Mouse (Mus musculus) heart, embryonic 14.5 days (tissue): ENCODE data around the gene Foxp4. TPM values are rescaled to one million over a fixed set of nuclear protein-coding genes. Genes with fewer than 3 reads are reported as not detected.

Experiments
- ATAC-seq: fragments of 200-750 bp; cut with Nextera tagmentation; 2 replicates; pipeline ENCODE4 v1.8.0; 2017; ENCODE audit warnings: low read depth, moderate TSS enrichment; ENCODE audit not compliant: insufficient number of reproducible peaks, insufficient read depth, low FRiP score
- H3K27ac ChIP-seq, 2 experiments: fragments of 200-500 bp in 1 of 2; fragments of 300-500 bp in 1 of 2; sonication (generic) in 1 of 2; replicated peaks in 1 of 2; 2 replicates each; pipeline ENCODE4 v1.5.1; 2012 to 2014; ENCODE audit warnings: low read depth in 2 of 2, low read length in 2 of 2, control low read depth in 1 of 2, mild to moderate bottlenecking in 1 of 2, mixed read lengths in 1 of 2; ENCODE audit not compliant: control insufficient read depth in 1 of 2, insufficient read depth in 1 of 2
- H3K27me3 ChIP-seq: fragments of 300-500 bp; sonication (generic); 2 replicates; pipeline ENCODE4 v1.6.1; 2014; ENCODE audit warnings: mild to moderate bottlenecking, low read length, control low read depth; ENCODE audit not compliant: control insufficient read depth, insufficient read depth
- H3K36me3 ChIP-seq: fragments of 300-500 bp; sonication (generic); 2 replicates; pipeline ENCODE4 v1.6.1; 2014; ENCODE audit warnings: mild to moderate bottlenecking, control low read depth, low read length, mixed read lengths; ENCODE audit not compliant: control insufficient read depth, insufficient read depth
- H3K4me1 ChIP-seq, 2 experiments: fragments of 200-500 bp in 1 of 2; fragments of 300-500 bp in 1 of 2; sonication (generic) in 1 of 2; 2 replicates each; pipeline ENCODE4 v1.6.1; 2012 to 2014; ENCODE audit warnings: low read length in 2 of 2, control low read depth in 1 of 2, mixed read lengths in 1 of 2; ENCODE audit not compliant: control insufficient read depth in 2 of 2, insufficient read depth in 2 of 2
- H3K4me2 ChIP-seq: fragments of 300-500 bp; sonication (generic); 2 replicates; pipeline ENCODE4 v1.6.1; 2014; ENCODE audit warnings: mild to moderate bottlenecking, low read length
- H3K4me3 ChIP-seq, 2 experiments: fragments of 200-500 bp in 1 of 2; fragments of 300-500 bp in 1 of 2; sonication (generic) in 1 of 2; 2 replicates each; pipeline ENCODE4 v1.5.1; 2012 to 2014; ENCODE audit warnings: low read length in 2 of 2, mild to moderate bottlenecking in 2 of 2, control low read depth in 1 of 2, low read depth in 1 of 2, moderate library complexity in 1 of 2; ENCODE audit not compliant: control insufficient read depth in 1 of 2, insufficient read depth in 1 of 2
- H3K9ac ChIP-seq: fragments of 300-500 bp; sonication (generic); 2 replicates; pipeline ENCODE4 v1.6.1; 2014; ENCODE audit warnings: mild to moderate bottlenecking, low read length
- H3K9me3 ChIP-seq: fragments of 300-500 bp; sonication (generic); 2 replicates; pipeline ENCODE4 v1.6.1; 2016; ENCODE audit warnings: low read length, control low read depth; ENCODE audit not compliant: control insufficient read depth
- WGBS: fragments of 180-500 bp; shearing (Covaris S2); extraction: QIAGEN DNeasy Blood & Tissue Kit; methylation state at CpG from one replicate; pipeline ENCODE4 v1.1.7; 2014; 5-methylcytosine and 5-hydroxymethylcytosine counted together
- polyA plus RNA-seq: library from polyadenylated mRNA; unstranded; fragments of >200 nt; fragmentation: Nextera tagmentation; extraction: Ambion mirVana; gene quantifications from 2 replicates; pipeline ENCODE4 v1.2.1, GENCODE M21; 2014

Gene Foxp4
- polyA plus RNA-seq, 1 experiment from 2014 or later: 13.6 TPM

DNA sequence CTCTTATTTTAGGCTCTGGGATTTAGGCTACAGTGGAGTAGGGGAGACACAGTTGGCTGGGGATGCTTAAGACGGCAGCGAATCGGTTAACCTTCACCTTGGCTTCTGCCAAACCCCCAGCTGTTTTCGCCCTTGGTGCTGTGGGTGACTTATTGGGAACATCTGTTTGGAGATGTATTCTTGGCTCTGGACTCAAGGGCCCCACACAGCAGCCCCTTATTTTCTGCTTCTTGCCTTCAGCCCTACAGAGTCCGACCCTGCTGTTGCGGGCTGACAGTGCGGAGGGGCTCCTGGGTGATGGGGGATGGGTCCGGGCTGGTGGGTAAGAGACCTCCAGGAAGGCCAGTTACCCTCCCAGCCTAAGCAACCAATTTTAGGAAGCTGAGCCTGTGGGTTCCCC lies 103.1 kb downstream of the Foxp4 start:
- H3K4me2 ChIP-seq: no peak overlapping the region
- H3K27me3 ChIP-seq: no peaks in the 10 kb centered on the region
- no peak overlapping the region for H3K27ac ChIP-seq
- peaks cover 77% of the 10 kb centered on the region for H3K36me3 ChIP-seq
- 81% methylated on average over 8 of the region's 8 CpGs for WGBS
- H3K4me1 ChIP-seq: no peaks in the 10 kb centered on the region
- no peak overlapping the region for H3K4me3 ChIP-seq
- H3K9me3 ChIP-seq: no peaks in the 10 kb centered on the region
- H3K9ac ChIP-seq: no peak overlapping the region
- ATAC-seq: no peak

DNA sequence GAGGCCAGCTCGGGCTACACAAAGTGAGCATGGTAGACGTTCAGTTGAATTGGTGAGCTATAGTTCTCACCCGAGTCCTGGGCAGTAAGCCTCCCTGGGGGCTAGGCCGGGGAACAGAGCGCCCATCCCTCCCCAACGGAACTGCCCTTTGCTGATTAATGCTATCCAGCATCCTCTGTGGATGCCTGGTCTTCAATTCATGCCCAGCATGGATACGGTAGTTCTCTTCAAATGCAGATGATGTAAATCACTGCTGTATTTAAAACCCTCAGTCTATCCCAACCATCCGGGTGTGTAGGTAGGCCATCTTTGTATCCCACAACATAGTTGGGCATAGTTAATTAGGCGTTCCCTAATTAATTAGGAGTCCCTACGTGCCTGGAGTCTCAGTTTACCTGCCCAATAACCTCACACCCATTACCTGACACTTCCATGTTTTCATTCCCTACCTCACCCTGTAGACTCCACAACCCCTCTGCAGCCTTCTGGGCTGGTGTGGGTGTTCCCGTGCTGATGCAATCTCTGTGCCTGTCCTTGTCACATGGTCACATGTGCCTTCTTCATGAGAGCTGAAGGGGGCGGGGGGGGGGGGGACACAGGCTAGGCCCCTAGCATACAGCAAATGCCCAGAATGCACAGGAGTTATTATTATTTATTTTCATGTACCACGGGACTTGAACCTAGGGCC lies 106.3 kb downstream of the Foxp4 start:
- Histone ChIP-seq H3K9me3 (no peaks in the 10 kb centered on the region), H3K4me2 (no peak overlapping the region), H3K27me3 (no peaks in the 10 kb centered on the region), H3K36me3 (peaks cover 80% of the 10 kb centered on the region), H3K27ac (no peak overlapping the region), H3K9ac (no peak overlapping the region), H3K4me3 (no peak overlapping the region), H3K4me1 (peaks cover 3 to 4% of the 10 kb centered on the region in 2 experiments; a peak in 2 of 4 replicates)
- 87% methylated on average over 13 of the region's 13 CpGs for whole genome bisulfite sequencing
- ATAC-seq: no peak

Other genes starting within 250 kb of the Foxp4 start
- 354 and 369 TPM in 2 replicates for gene Tomm6, start 236.3 kb downstream of the Foxp4 start, polyA plus RNA-seq
- 2.8 TPM in 2 replicates for gene Frs3, start 235.6 kb downstream of the Foxp4 start, polyA plus RNA-seq
- 0.53 and 1.4 TPM in 2 replicates for gene Gm21981, start 230.2 kb downstream of the Foxp4 start, polyA plus RNA-seq
- 0.78 TPM in 1 of 2 replicates, not detected in the other for gene Prickle4, start 229.9 kb downstream of the Foxp4 start, polyA plus RNA-seq
- gene Pgc, start 197.8 kb downstream of the Foxp4 start, polyA plus RNA-seq: 0.15 TPM in 1 of 2 replicates, not detected in the other
- 17.8 and 21.2 TPM in 2 replicates for gene Tfeb, start 187.6 kb downstream of the Foxp4 start, polyA plus RNA-seq
- gene Mdfi, start 90.0 kb downstream of the Foxp4 start, polyA plus RNA-seq: 10.4 and 26.3 TPM in 2 replicates
- not detected in 2 replicates for gene 1700122O11Rik, start 113.6 kb upstream of the Foxp4 start, polyA plus RNA-seq
- not detected in 2 replicates for gene 1700067P10Rik, start 164.7 kb upstream of the Foxp4 start, polyA plus RNA-seq
- not detected in 2 replicates for gene 9830107B12Rik, start 221.6 kb upstream of the Foxp4 start, polyA plus RNA-seq
- gene A530064D06Rik, start 242.6 kb upstream of the Foxp4 start, polyA plus RNA-seq: not detected in 2 replicates